Mouse (Mus musculus) urinary bladder, postnatal 10 days (tissue): ENCODE results near the gene Itpa.

ENCODE experiments used
- DNase-seq: peaks from one replicate; pipeline ENCODE4 v3.0.0; 2022; ENCODE audit warnings: low spot score

Itpa gene

GRCm38 (mm10) chr2:130728906-130729585 is 61.6 kb downstream of the Itpa start:
- no peak for DNase-seq

GRCm38 (mm10) chr2:130730746-130731145 is 63.3 kb downstream of the Itpa start:
- no peak for DNase-seq
